Mouse (Mus musculus) embryonic facial prominence, embryonic 10.5 days (tissue): Measurements from ENCODE around the gene Dact2. TPM values are rescaled to one million over a fixed set of nuclear protein-coding genes. Genes with fewer than 3 reads are reported as not detected.

ENCODE experiments used
- DNase-seq: peaks from one replicate; pipeline ENCODE4 v3.0.0-alpha.2; 2017; ENCODE audit warnings: low spot score
- H3K27ac ChIP-seq: fragments of 300-500 bp; sonication (generic); replicated peaks from 2 replicates; pipeline ENCODE4 v1.5.1; 2016; ENCODE audit warnings: mild to moderate bottlenecking
- H3K27me3 ChIP-seq: fragments of 300-500 bp; sonication (generic); replicated peaks from 2 replicates; pipeline ENCODE4 v1.6.1; 2016; ENCODE audit warnings: low read depth, mild to moderate bottlenecking; ENCODE audit not compliant: poor library complexity, severe bottlenecking
- H3K36me3 ChIP-seq: fragments of 300-500 bp; sonication (generic); replicated peaks from 2 replicates; pipeline ENCODE4 v1.6.1; 2016; ENCODE audit warnings: mild to moderate bottlenecking, moderate library complexity
- H3K4me1 ChIP-seq: fragments of 300-500 bp; sonication (generic); 2 replicates; pipeline ENCODE4 v1.6.1; 2016
- H3K4me3 ChIP-seq: fragments of 300-500 bp; sonication (generic); 2 replicates; pipeline ENCODE4 v1.5.1; 2016; ENCODE audit warnings: mild to moderate bottlenecking, moderate library complexity
- H3K9me3 ChIP-seq: fragments of 300-500 bp; sonication (generic); 2 replicates; pipeline ENCODE4 v1.6.1; 2016; ENCODE audit warnings: mild to moderate bottlenecking
- WGBS: fragments of 180-500 bp; shearing (Covaris S2); methylation state at CpG from one replicate; pipeline ENCODE4 v1.1.7; 2016; 5-methylcytosine and 5-hydroxymethylcytosine counted together
- polyA plus RNA-seq: library from polyadenylated mRNA; unstranded; fragments of >200 nt; fragmentation: Nextera tagmentation; extraction: Ambion mirVana; gene quantifications from 2 replicates; pipeline ENCODE4 v1.2.1, GENCODE M21; 2016

Gene Dact2
- polyA plus RNA-seq, 1 experiment from 2014 or later = 0.60 TPM

GRCm38 (mm10) chr17:14205236-14205635 lies 1.1 kb upstream of the Dact2 start:
- Histone ChIP-seq H3K4me3 (no peak overlapping the region), H3K36me3 (no peaks in the 10 kb centered on the region), H3K4me1 (peaks cover 43% of the 10 kb centered on the region), H3K27ac (no peak overlapping the region), H3K27me3 (peaks cover 80% of the 10 kb centered on the region), H3K9me3 (no peaks in the 10 kb centered on the region)
- 89% methylated on average over 3 of the region's 3 CpGs for WGBS
- no peak for DNase-seq

- H3K27ac ChIP-seq = peak overlapping the region; percentile 80
These were observed 773 bp downstream of the Dact2 start for GRCm38 (mm10) chr17:14203121-14203941.

GRCm38 (mm10) chr17:14202291-14203030 lies 1.6 kb downstream of the Dact2 start:
- Histone ChIP-seq H3K4me3 (peak overlapping the region; percentile 75), H3K4me1 (peaks cover 50% of the 10 kb centered on the region), H3K9me3 (no peaks in the 10 kb centered on the region), H3K27ac (no peak overlapping the region), H3K27me3 (peaks cover 94% of the 10 kb centered on the region), H3K36me3 (no peaks in the 10 kb centered on the region; the same call in 1 of the 2 replicates)
- WGBS = 2% methylated on average over 18 of the region's 18 CpGs
- peak; percentile 38 for DNase-seq

More at GRCm38 (mm10) chr17:14203121-14203941, 773 bp downstream of the Dact2 start:
- no peaks in the 10 kb centered on the region for H3K9me3 ChIP-seq
- WGBS = under 1% methylated on average over 97 of the region's 97 CpGs
- peak; percentile 73 for DNase-seq
- H3K4me1 ChIP-seq = peaks cover 50% of the 10 kb centered on the region
- H3K27me3 ChIP-seq = peaks cover 94% of the 10 kb centered on the region
- H3K4me3 ChIP-seq = peak overlapping the region; percentile 75
- H3K36me3 ChIP-seq = no peaks in the 10 kb centered on the region

GRCm38 (mm10) chr17:14201281-14201787 lies 2.8 kb downstream of the Dact2 start:
- Histone ChIP-seq H3K36me3 (peaks cover 8% of the 10 kb centered on the region; the same call in 1 of the 2 replicates), H3K4me1 (peaks cover 47% of the 10 kb centered on the region), H3K9me3 (no peaks in the 10 kb centered on the region), H3K27me3 (peaks cover 83% of the 10 kb centered on the region), H3K4me3 (peak overlapping the region; percentile 75), H3K27ac (0 out of 2 replicates have a peak overlapping the region, but pooled peaks have one; percentile 46)
- DNase-seq = peak; percentile 42
- WGBS = 8% methylated on average over 12 of the region's 12 CpGs

GRCm38 (mm10) chr17:14200206-14200605 lies 3.9 kb downstream of the Dact2 start:
- no peak for DNase-seq
- no peak overlapping the region for H3K4me3 ChIP-seq
- H3K9me3 ChIP-seq = no peaks in the 10 kb centered on the region
- H3K36me3 ChIP-seq = peaks cover 18% of the 10 kb centered on the region
- H3K27ac ChIP-seq = no peak overlapping the region
- H3K4me1 ChIP-seq = peaks cover 47% of the 10 kb centered on the region
- 92% methylated on average over 7 of the region's 7 CpGs for WGBS
- peaks cover 74% of the 10 kb centered on the region for H3K27me3 ChIP-seq

GRCm38 (mm10) chr17:14199621-14200020 lies 4.5 kb downstream of the Dact2 start:
- no peak overlapping the region for H3K4me3 ChIP-seq
- peaks cover 47% of the 10 kb centered on the region for H3K4me1 ChIP-seq
- H3K36me3 ChIP-seq = peaks cover 18% of the 10 kb centered on the region
- no peak overlapping the region for H3K27ac ChIP-seq
- H3K27me3 ChIP-seq = peaks cover 68% of the 10 kb centered on the region
- no peaks in the 10 kb centered on the region for H3K9me3 ChIP-seq
- DNase-seq = peak; percentile 26
- 51% methylated on average over 4 of the region's 4 CpGs for WGBS

GRCm38 (mm10) chr17:14192924-14193323 lies 11.2 kb downstream of the Dact2 start:
- Histone ChIP-seq H3K27ac (no peak overlapping the region; the same call in 1 of the 2 replicates), H3K36me3 (peaks cover 18% of the 10 kb centered on the region), H3K4me3 (no peak overlapping the region), H3K9me3 (no peaks in the 10 kb centered on the region), H3K27me3 (peaks cover 16% of the 10 kb centered on the region; the same call in 1 of the 2 replicates), H3K4me1 (peaks cover 8% of the 10 kb centered on the region)
- peak; percentile 53 for DNase-seq
- WGBS = 55% methylated on average over 9 of the region's 9 CpGs

GRCm38 (mm10) chr17:14192432-14192831 lies 11.7 kb downstream of the Dact2 start:
- H3K9me3 ChIP-seq = no peaks in the 10 kb centered on the region
- H3K4me1 ChIP-seq = peaks cover 8% of the 10 kb centered on the region
- 85% methylated on average over 4 of the region's 4 CpGs for WGBS
- H3K4me3 ChIP-seq = no peak overlapping the region
- peaks cover 12% of the 10 kb centered on the region; the same call in 1 of the 2 replicates for H3K27me3 ChIP-seq
- no peak for DNase-seq
- H3K27ac ChIP-seq = no peak overlapping the region
- H3K36me3 ChIP-seq = peaks cover 18% of the 10 kb centered on the region

GRCm38 (mm10) chr17:14188455-14188854 lies 15.6 kb downstream of the Dact2 start:
- H3K27me3 ChIP-seq = 0 out of 2 replicates have a peak, but pooled peaks cover 4% of the 10 kb centered on the region
- DNase-seq = no peak
- no peak overlapping the region for H3K27ac ChIP-seq
- peaks cover 8% of the 10 kb centered on the region for H3K4me1 ChIP-seq
- H3K9me3 ChIP-seq = no peaks in the 10 kb centered on the region
- H3K36me3 ChIP-seq = no peaks in the 10 kb centered on the region
- no peak overlapping the region for H3K4me3 ChIP-seq

- Histone ChIP-seq H3K9me3 (no peaks in the 10 kb centered on the region), H3K4me1 (peaks cover 11% of the 10 kb centered on the region), H3K27me3 (0 out of 2 replicates have a peak, but pooled peaks cover 4% of the 10 kb centered on the region), H3K36me3 (no peaks in the 10 kb centered on the region), H3K4me3 (no peak overlapping the region), H3K27ac (no peak overlapping the region)
- DNase-seq = no peak
These were observed 17.0 kb downstream of the Dact2 start for GRCm38 (mm10) chr17:14187096-14187495.

- Histone ChIP-seq H3K4me1 (peaks cover 11% of the 10 kb centered on the region), H3K9me3 (no peaks in the 10 kb centered on the region), H3K27me3 (0 out of 2 replicates have a peak, but pooled peaks cover 2% of the 10 kb centered on the region), H3K4me3 (no peak overlapping the region), H3K36me3 (no peaks in the 10 kb centered on the region), H3K27ac (no peak overlapping the region)
- no peak for DNase-seq
- WGBS = 91% methylated on average over 3 of the region's 3 CpGs
These were observed 17.9 kb downstream of the Dact2 start for GRCm38 (mm10) chr17:14186176-14186575.

- Histone ChIP-seq H3K27me3 (no peaks in the 10 kb centered on the region), H3K4me1 (peaks cover 11% of the 10 kb centered on the region), H3K4me3 (no peak overlapping the region), H3K27ac (no peak overlapping the region), H3K9me3 (no peaks in the 10 kb centered on the region), H3K36me3 (no peaks in the 10 kb centered on the region)
- WGBS = 90% methylated on average over 4 of the region's 4 CpGs
- no peak for DNase-seq
These were observed 19.8 kb downstream of the Dact2 start for GRCm38 (mm10) chr17:14184192-14184814.
